Mouse (Mus musculus): ENCODE measurements around the gene Dpep1.

- TF ChIP-seq TAL1 (conservative IDR thresholded peaks at IDR 0.05; ENCODE audit: low read depth, low read length) (no peak), GATA1 (IDR thresholded peaks at IDR 0.05; ENCODE audit: borderline replicate concordance, low read length) (no peak), CTCF (IDR thresholded peaks at IDR 0.05; ENCODE audit: low read depth, low read length) (no peak), GATA2 (IDR thresholded peaks at IDR 0.05; ENCODE audit: borderline replicate concordance, low read depth, low read length) (no peak)
These were observed 29.8 kb upstream of the Dpep1 start for GRCm38 (mm10) chr8:123156070-123156773.
